Mouse (Mus musculus) intestine, embryonic 14.5 days (tissue): ENCODE results near the gene Dnah12. TPM values are rescaled to one million over a fixed set of nuclear protein-coding genes. Genes with fewer than 3 reads are reported as not detected.
"Not testable (repeated sequence)": the region's sequence is repeated elsewhere in the genome, so short reads cannot be mapped to it uniquely, and the experiment has no call there.

Experiments
- ATAC-seq: fragments of 200-750 bp; cut with Nextera tagmentation; replicated peaks from 2 replicates; pipeline ENCODE4 v1.8.0; 2017; ENCODE audit warnings: low read depth, moderate number of reproducible peaks, moderate TSS enrichment, moderate library complexity; ENCODE audit not compliant: low FRiP score, low TSS enrichment
- DNase-seq: peaks from one replicate; pipeline ENCODE4 v3.0.0-alpha.2; 2018; ENCODE audit warnings: low spot score
- H3K27ac ChIP-seq: fragments of 300-500 bp; sonication (generic); 2 replicates; pipeline ENCODE4 v1.5.1; 2014; ENCODE audit warnings: low read depth, mild to moderate bottlenecking, control low read depth
- H3K27me3 ChIP-seq: fragments of 300-500 bp; sonication (generic); replicated peaks from 2 replicates; pipeline ENCODE4 v1.6.1; 2014; ENCODE audit warnings: low read length, control low read depth; ENCODE audit not compliant: control insufficient read depth, insufficient read depth
- H3K36me3 ChIP-seq: fragments of 300-500 bp; sonication (generic); 2 replicates; pipeline ENCODE4 v1.6.1; 2014; ENCODE audit warnings: low read length, control low read depth; ENCODE audit not compliant: control insufficient read depth, insufficient read depth
- H3K4me1 ChIP-seq: fragments of 300-500 bp; sonication (generic); replicated peaks from 2 replicates; pipeline ENCODE4 v1.6.1; 2014; ENCODE audit warnings: low read length, control low read depth, mixed read lengths; ENCODE audit not compliant: control insufficient read depth, insufficient read depth
- H3K4me2 ChIP-seq: fragments of 300-500 bp; sonication (generic); 2 replicates; pipeline ENCODE4 v1.6.1; 2014; ENCODE audit warnings: low read length
- H3K4me3 ChIP-seq: fragments of 300-500 bp; sonication (generic); 2 replicates; pipeline ENCODE4 v1.5.1; 2014; ENCODE audit warnings: low read depth, low read length, control low read depth, mixed read lengths
- H3K9ac ChIP-seq: fragments of 300-500 bp; sonication (generic); 2 replicates; pipeline ENCODE4 v1.6.1; 2014; ENCODE audit warnings: mild to moderate bottlenecking, low read length
- H3K9me3 ChIP-seq: fragments of 300-500 bp; sonication (generic); 2 replicates; pipeline ENCODE4 v1.6.1; 2016; ENCODE audit warnings: low read length, control low read depth; ENCODE audit not compliant: control insufficient read depth
- WGBS: fragments of 180-500 bp; shearing (Covaris S2); extraction: QIAGEN DNeasy Blood & Tissue Kit; methylation state at CpG from one replicate; pipeline ENCODE4 v1.1.7; 2014; 5-methylcytosine and 5-hydroxymethylcytosine counted together
- polyA plus RNA-seq: library from polyadenylated mRNA; unstranded; fragments of >200 nt; fragmentation: Nextera tagmentation; extraction: Ambion mirVana; gene quantifications from 2 replicates; pipeline ENCODE4 v1.2.1, GENCODE M21; 2014

Dnah12 gene
- polyA plus RNA-seq, 1 experiment from 2014 or later: 0.31 TPM

DNA sequence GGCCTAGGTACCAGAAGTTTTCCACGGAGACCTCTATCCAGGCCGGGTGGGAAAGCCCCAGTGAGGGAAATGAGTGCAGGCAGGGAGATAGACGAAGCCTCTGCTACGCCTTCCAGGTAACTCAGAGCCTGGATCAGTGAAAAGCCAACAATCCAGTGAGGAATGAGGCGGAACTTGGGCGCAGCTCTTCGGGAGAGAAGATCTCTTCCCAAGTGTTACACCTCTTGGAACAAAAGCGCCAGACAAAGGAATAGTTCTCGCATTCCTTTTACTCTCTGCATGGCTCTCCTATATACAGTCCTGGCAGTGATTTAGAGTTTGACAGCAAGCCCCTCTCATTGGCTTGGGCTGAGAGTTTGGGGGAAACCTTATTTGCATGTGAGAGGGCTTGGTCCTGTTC is 217.4 kb downstream of the Dnah12 start:
- not testable (repeated sequence) for H3K9me3 ChIP-seq, H3K27ac ChIP-seq, H3K4me3 ChIP-seq, H3K9ac ChIP-seq, ATAC-seq, H3K4me2 ChIP-seq, H3K36me3 ChIP-seq, DNase-seq, H3K4me1 ChIP-seq, H3K27me3 ChIP-seq
- 52% methylated on average over 9 of the region's 9 CpGs for WGBS

- no peaks in the 10 kb centered on the region for H3K27me3 ChIP-seq
Measured at GRCm38 (mm10) chr14:26911201-26911600, 218.1 kb downstream of the Dnah12 start.

GRCm38 (mm10) chr14:26911826-26912225 is 218.8 kb downstream of the Dnah12 start:
- ATAC-seq: no peak
- Histone ChIP-seq H3K27ac (no peak overlapping the region), H3K9ac (no peak overlapping the region), H3K4me3 (no peak overlapping the region), H3K9me3 (no peaks in the 10 kb centered on the region), H3K4me2 (no peak overlapping the region), H3K4me1 (no peaks in the 10 kb centered on the region), H3K27me3 (no peaks in the 10 kb centered on the region), H3K36me3 (no peaks in the 10 kb centered on the region)
- 90% methylated on average over 13 of the region's 13 CpGs for WGBS
- no peak for DNase-seq

More at GRCm38 (mm10) chr14:26911201-26911600, 218.1 kb downstream of the Dnah12 start:
- Histone ChIP-seq H3K4me1 (no peaks in the 10 kb centered on the region), H3K27ac (no peak overlapping the region), H3K9me3 (no peaks in the 10 kb centered on the region), H3K4me2 (no peak overlapping the region), H3K4me3 (no peak overlapping the region), H3K36me3 (no peaks in the 10 kb centered on the region), H3K9ac (no peak overlapping the region)
- ATAC-seq (no peak), DNase-seq (no peak)
- 64% methylated on average over 6 of the region's 6 CpGs for WGBS

DNA sequence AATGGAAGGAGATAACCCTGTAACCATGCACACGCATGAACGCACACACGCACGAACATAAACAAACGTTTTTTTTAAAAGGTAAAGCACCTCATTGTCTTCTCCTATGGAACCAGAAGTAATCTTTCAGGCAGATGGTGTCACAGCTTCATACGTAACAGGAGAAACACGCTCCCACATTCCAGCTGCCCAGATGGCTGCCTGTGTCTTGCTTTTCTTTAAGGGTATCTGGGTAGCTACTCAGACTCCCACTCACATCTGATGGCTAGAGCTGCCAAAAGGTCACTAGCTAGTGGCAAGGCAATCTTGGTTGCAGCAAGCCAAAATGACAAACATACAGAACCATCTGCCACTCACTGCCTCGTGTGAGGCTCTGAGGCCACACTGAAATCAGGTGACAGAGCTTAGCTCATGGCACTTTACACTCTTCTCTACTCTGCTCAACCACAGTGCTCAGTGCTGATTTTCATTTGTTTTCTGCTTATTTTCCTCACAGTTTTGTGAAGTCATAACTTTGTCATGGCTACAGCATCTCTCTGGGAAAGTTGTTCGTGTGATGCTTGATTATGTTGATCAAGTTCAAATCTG is 220.7 kb downstream of the Dnah12 start:
- 80% methylated on average over 9 of the region's 9 CpGs for WGBS
- H3K9ac ChIP-seq: no peak overlapping the region
- no peaks in the 10 kb centered on the region for H3K4me1 ChIP-seq
- no peak overlapping the region for H3K27ac ChIP-seq
- peaks cover 4% of the 10 kb centered on the region for H3K36me3 ChIP-seq
- H3K4me2 ChIP-seq: no peak overlapping the region
- H3K27me3 ChIP-seq: no peaks in the 10 kb centered on the region
- ATAC-seq (no peak), DNase-seq (no peak)
- no peaks in the 10 kb centered on the region for H3K9me3 ChIP-seq
- H3K4me3 ChIP-seq: no peak overlapping the region

GRCm38 (mm10) chr14:26919310-26919709 is 226.2 kb downstream of the Dnah12 start:
- ATAC-seq (no peak), DNase-seq (no peak)
- Histone ChIP-seq H3K4me1 (no peaks in the 10 kb centered on the region), H3K4me3 (no peak overlapping the region), H3K36me3 (peaks cover 46% of the 10 kb centered on the region), H3K27ac (no peak overlapping the region), H3K9me3 (no peaks in the 10 kb centered on the region), H3K4me2 (no peak overlapping the region), H3K27me3 (no peaks in the 10 kb centered on the region), H3K9ac (no peak overlapping the region)
- WGBS: 96% methylated on average over 3 of the region's 3 CpGs

DNA sequence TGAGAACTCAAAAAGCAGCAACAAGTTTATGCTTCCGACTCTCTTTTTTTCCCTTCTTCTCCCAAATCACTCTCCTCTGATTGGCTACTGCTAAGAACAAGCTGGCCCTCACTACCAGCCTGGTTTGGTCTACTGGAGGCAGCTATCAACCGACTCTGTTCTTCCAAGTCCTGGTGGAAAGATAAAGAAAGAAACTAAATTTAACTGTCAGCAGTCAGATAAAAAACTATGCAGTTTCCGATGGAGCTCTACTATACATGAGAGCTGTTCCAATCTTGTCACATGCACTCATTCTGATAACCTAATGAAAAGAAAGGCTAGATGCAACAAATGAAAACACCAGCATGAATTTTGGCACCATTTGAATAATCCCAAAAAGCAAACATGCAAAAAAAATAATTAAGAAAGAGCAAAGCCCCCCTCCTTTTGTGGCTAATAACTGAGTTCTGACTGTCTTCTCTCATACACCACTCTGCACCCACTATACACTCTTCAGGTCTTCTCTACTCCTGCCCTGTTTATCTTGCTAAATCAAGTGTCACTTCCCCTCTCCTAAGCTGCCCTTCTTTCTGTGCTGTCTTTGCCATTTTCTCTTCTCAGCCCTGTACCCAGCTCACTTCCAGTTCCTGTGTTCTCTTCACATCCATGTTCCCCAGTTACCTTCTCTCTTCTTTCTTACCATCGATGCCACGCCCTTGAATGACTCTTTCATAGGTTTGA is 230.8 kb downstream of the Dnah12 start:
- Histone ChIP-seq H3K9ac (no peak overlapping the region), H3K9me3 (no peaks in the 10 kb centered on the region), H3K36me3 (peaks cover 81% of the 10 kb centered on the region), H3K4me1 (no peaks in the 10 kb centered on the region), H3K4me3 (no peak overlapping the region), H3K27me3 (no peaks in the 10 kb centered on the region), H3K4me2 (no peak overlapping the region), H3K27ac (no peak overlapping the region)
- ATAC-seq (no peak), DNase-seq (no peak)
- WGBS: 90% methylated on average over 5 of the region's 5 CpGs

GRCm38 (mm10) chr14:26934891-26935290 is 241.8 kb downstream of the Dnah12 start:
- Histone ChIP-seq H3K4me3 (no peak overlapping the region), H3K9me3 (no peaks in the 10 kb centered on the region), H3K27ac (no peak overlapping the region), H3K9ac (no peak overlapping the region), H3K36me3 (peaks cover 31% of the 10 kb centered on the region), H3K27me3 (no peaks in the 10 kb centered on the region), H3K4me1 (no peaks in the 10 kb centered on the region), H3K4me2 (no peak overlapping the region)
- DNase-seq (no peak), ATAC-seq (no peak)
- 90% methylated on average over 3 of the region's 3 CpGs for WGBS

DNA sequence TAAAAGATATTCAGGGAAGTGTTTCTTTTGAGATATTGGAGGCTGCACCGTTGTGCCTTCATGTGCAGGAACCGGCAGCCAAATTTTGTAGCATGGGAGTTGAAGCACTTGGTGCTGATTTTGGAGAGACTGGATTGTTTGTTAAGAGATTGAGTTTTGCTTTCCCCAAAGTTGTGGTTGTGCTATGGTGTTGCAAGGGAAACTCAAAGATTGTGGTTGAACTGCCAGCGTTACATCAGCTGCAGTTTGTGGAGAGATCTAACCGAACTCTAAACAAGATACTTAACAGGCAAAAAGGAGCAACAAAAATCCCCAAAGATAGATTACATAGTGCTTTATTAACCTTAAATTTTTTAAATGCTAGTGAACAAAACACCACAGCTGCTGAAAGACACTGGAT is 242.5 kb downstream of the Dnah12 start:
- Histone ChIP-seq H3K9ac (no peak overlapping the region), H3K27me3 (no peaks in the 10 kb centered on the region), H3K27ac (no peak overlapping the region), H3K36me3 (peaks cover 35% of the 10 kb centered on the region), H3K4me1 (no peaks in the 10 kb centered on the region), H3K4me3 (no peak overlapping the region), H3K4me2 (no peak overlapping the region), H3K9me3 (no peaks in the 10 kb centered on the region)
- no peak for DNase-seq
- no peak for ATAC-seq
- WGBS: 92% methylated on average over 4 of the region's 4 CpGs
